Comparison of ENCODE assay signal across 11 mouse cellular contexts in the genomic region with DNA sequence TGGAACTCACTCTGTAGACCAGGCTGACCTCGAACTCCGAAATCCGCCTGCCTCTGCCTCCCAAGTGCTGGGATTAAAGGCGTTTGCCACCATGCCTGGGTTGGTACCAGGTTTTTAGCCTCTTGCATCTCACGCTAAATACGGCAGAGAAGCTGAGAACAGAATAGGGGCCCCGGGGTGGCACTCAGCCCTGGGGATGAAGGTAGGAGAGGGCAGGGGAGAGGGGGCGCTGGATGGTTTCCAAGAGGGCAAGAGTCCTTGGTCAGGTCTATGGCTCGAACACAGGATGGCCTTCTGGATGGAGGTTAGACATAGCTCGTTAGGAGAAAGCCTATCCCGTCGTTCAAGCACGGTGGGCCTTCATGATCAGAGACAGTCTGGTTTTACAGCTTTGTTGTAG.
"Had no signal": no experiment of that assay in that cellular context is flagged by ENCODE, and none has a peak within 500 bp of the region (broad histone marks: within the 10 kb centered on the region; RNA-seq: fewer than 3 reads in every experiment).

No protein-coding gene starts in this region.

- DNase-seq: left cerebral cortex, postnatal 4 days; liver; liver, embryonic 13.5 days; liver, postnatal 0 days; lung, adult 2 months; lung, embryonic 14.5 days; lung, postnatal 10 days; lung, postnatal 14 days; lung, postnatal 36 days; lung, postnatal 4 days; midbrain, embryonic 14.5 days had no signal
